Mouse (Mus musculus): ENCODE results near the gene Nos2.

The Nos2 gene

DNA sequence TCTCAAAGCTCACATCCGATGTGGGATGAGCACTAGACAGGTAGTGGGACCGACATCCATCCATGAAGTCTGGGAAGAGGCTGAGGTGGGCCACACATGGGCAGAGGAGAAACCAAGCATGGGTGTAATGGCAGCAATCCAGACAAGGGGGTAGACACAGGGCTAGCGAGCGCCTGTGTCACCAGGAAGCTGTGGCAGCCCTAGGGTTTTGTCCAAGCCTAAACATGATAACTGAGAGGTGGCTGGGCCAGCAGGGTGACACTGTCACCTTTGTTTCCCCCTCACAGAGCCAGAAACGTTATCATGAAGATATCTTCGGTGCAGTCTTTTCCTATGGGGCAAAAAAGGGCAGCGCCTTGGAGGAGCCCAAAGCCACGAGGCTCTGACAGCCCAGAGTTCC, 38.8 kb downstream of the Nos2 start:
- CTCF ChIA-PET, result no interaction called here

DNA sequence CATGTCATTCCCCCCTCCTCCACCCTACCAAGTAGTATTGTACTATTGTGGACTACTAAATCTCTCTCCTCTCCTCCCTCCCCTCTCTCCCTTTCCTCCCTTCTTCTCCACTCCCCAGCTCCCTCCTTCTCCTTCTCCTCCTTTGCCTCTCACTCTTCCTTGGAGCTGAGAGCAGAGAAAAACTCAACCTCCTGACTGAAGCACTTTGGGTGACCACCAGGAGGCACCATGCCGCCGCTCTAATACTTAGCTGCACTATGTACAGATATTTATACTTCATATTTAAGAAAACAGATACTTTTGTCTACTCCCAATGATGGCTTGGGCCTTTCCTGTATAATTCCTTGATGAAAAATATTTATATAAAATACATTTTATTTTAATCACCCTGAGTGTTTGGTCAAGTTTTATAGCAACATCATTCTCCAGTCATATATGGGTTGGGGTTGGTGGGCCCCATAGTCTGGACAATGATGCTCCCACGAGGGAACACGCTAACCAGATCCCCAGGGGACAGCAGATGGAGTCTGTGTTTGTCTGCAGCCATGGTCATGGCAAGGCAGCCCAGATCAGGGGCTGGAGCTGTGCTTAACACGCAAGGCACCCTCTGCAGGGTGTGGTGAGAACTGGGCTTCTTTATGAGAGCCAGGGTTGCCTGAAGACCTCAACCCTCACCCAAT, 39.4 kb downstream of the Nos2 start:
- CTCF ChIA-PET, result no interaction called here

DNA sequence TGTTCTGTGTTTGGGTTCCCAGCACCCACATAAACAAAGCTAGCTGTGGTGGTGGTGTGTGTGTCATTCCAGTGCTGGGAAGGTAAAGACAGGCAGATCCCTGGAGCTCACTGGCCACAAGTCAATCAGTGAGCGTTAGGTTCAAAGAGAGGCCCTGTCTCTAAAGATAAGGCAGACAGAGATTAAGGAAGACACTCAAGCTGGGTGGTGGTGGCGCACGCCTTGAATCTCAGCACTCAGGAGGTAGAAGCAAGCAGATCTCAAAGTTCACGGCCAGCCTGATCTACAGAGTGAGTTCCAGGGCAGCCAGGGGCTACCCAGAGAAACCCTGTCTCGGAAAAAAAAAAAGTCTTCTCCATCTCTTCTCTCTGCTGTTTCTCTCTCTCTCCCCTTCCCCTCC, 40.6 kb downstream of the Nos2 start:
- CTCF ChIA-PET, result interaction anchor here (0.5 to 0.7 kb wide), 2 partner anchors 69 to 73 kb away, joined by 4 to 5 read pairs; no protein-coding TSS in a partner anchor

DNA sequence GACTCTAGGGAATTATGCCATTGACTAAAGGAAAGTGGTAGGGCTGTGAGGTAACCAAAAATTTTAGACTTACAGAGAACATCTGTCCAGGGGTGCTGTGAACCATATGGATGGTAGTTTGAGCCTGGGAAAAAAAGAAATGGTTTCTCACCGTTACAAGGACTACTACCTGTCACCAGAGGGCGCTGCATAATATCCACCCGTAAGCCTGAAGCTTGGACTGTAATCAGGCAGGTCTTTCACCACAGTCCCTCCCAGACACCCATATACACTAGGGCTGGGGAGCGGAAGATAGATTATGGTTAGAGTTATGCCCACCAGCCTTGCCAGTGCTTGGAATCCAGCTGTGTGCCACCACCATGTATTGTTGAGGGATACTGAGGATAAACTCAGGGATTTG, 46.8 kb downstream of the Nos2 start:
- CTCF ChIA-PET, result interaction anchor here (0.7 kb wide), 1 partner anchor 245 kb away, joined by 4 read pairs; no protein-coding TSS in a partner anchor

DNA sequence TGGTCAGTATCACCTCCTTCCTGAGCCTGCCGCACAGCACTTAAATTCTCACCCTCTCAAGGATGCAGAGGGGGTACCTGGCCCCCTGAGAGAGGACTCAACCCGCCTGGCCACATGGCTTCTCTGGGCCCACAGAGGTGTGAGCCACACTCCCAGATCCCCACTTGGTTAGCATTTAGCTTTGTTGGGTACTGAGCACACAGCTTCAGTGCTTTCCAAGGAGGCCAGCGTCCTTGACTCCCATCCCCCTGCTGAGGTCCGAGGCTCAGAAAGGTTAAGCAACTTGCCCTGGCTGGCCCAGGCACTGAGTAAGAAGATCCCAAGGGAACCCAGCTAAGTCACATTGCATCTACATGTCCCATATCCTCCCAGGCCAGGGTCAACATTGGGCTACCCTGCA, 47.5 kb downstream of the Nos2 start:
- CTCF ChIA-PET, result no interaction called here

DNA sequence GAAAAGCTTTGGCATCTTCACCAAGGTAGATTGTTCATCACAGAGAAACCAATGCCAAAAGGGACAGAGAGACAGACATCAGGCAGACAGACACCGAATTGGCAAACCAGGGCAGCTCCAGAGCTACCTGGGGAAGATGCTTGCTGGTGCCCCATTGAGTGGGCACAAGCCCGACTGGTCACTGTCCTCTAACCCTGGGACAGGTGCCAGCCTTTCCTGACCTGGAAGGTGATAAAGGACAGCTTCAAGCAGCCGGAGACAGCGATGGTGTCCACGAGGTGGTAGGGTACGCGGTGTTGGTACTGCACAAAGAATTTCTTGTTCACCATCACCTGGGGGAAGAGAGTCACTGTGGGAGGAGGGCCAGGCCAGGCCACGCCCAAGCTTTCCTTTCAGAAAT, 50.5 kb downstream of the Nos2 start:
- CTCF ChIA-PET, result no interaction called here

DNA sequence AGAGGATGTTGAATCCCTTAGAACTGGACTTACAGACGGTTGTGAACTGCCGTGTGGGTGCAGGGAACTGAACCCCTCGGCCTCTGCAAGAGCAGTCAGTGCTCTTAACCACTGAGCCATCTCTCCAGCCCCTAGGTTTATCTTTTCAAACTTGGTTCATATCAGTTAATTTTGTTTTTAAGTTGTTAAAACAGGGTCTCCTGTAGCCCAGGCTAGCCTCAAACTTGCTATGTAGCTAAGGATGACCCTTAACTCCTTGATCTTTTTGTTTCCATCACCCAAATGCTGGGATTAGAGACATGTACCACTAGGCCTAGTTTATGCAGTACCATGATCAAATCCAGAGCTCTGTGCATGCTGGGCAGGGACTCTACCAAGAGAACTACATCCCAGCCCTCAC, 51.2 kb downstream of the Nos2 start:
- CTCF ChIA-PET, result no interaction called here

DNA sequence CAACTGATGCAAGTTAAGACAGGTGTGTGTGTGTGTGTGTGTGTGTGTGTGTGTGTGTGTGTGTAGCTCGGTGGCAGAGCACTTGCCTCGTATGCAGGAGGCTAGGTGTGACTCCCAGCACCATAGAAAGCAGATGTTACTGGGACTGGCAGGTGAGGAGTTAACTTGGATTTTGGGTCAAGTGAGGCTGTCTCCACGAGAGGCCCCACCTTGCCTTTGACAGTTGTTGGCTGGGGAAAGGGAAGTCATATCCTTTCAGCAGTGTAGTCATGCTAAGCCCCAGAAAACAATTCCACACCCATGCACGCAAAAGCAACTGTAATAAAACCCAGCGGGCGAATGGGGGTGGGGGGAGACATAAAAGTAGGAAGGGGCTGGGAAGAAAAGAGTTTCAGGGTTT, 51.7 kb downstream of the Nos2 start:
- CTCF ChIA-PET, result no interaction called here

DNA sequence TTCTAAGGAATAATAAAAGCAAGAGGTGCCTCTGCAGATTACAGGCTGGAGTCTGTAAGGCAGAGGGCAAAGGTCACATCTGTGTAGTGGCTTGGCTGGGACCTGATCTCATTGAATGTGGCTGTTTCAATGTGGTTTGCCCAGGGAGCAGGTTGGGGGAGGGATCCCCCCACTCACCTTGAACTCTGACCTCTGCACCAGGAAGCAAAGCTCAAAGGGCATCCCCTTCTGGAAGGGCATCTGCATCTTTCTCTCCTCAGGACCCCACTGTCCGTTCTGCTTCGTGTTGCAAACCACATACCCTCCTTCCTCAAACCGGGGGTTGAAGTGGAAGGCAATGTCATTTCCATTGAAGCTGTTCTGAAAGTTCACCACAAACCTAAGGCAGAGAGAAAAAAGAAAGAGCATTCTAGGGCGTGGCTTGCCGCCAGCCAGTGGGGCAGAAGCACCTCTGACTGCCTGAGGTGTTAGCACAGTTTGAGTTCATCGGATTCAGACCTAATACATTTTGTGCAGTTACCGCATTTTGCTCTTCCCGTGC, 52.3 kb downstream of the Nos2 start:
- CTCF ChIA-PET, result interaction anchor here (0.6 kb wide), 1 partner anchor 17 kb away, joined by 3 read pairs; no protein-coding TSS in a partner anchor

DNA sequence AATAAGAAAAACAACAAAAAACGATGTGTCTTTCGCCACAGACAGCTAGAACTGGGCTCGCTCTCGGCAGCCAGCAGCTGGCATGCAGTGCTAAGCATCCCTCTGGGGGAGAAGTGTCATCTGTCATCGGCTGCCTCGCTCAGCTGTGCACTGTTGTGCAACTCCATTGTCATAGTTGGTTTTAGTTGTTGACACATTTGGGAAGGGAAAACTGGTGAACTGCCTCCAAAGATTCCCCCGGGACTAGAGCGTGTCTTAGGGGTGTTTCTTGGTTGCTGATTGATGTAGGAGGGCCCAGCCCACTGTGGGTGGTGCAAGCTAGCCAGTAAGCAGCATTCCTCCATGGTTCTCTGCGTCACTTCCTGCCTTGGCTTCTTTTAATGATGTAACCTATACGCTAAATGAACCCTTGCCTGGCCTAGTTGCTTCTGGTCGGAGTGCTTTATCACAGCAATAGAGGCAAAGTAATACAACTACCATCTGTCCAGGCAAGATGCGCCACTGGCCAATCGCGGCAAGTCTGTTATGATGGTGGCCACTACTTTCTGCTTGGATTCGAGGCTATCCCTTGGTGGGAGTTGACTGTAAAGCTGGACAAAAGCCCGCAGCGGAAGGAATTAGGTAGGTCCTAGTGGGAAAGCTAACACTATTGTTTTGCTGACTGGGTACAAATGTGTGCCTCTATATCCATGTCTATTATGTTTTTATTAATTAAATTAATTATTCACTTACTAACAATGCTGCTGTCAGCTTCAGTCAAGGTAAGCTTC, 53.0 kb downstream of the Nos2 start:
- CTCF ChIA-PET, result interaction anchor here (0.6 kb wide), 1 partner anchor 16 kb away, joined by 3 read pairs; no protein-coding TSS in a partner anchor

DNA sequence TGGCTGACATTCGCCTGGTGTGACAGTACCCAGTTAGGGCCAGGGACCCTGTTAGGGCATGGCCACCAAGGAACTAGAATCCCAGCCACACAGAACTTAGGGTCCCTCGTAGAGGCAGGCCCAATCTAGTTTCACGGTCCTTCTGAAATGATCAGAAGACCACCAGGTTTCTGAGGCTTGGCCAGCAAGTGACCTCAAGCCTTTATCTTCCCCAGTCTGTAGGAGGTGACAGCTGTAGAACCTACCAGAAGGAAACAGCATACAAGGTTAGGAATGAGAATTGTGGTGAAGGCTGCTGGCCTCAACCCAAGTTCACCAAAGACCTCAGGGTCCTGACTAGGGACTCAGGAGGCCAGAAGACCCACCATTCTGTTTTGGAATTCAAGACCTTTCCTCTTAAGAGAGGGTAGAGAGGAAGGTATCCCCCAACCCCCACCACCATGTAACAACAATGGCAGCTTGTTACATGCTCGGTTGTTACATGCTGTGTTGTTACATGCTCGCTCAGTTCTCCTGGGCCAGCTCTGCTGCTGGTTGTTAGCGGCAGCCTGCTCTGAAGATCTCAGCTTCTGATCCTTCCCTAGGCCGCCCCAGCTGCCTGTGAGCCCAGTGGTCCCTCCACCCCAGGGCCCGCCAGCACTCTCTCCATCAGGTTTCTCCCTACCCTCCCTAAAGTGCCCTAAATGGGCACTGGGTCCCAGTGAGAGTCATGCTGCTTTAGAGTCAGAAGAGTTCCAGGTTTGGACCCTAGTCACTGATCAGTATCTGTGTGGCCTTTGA, 56.3 kb downstream of the Nos2 start:
- CTCF ChIA-PET, result no interaction called here

DNA sequence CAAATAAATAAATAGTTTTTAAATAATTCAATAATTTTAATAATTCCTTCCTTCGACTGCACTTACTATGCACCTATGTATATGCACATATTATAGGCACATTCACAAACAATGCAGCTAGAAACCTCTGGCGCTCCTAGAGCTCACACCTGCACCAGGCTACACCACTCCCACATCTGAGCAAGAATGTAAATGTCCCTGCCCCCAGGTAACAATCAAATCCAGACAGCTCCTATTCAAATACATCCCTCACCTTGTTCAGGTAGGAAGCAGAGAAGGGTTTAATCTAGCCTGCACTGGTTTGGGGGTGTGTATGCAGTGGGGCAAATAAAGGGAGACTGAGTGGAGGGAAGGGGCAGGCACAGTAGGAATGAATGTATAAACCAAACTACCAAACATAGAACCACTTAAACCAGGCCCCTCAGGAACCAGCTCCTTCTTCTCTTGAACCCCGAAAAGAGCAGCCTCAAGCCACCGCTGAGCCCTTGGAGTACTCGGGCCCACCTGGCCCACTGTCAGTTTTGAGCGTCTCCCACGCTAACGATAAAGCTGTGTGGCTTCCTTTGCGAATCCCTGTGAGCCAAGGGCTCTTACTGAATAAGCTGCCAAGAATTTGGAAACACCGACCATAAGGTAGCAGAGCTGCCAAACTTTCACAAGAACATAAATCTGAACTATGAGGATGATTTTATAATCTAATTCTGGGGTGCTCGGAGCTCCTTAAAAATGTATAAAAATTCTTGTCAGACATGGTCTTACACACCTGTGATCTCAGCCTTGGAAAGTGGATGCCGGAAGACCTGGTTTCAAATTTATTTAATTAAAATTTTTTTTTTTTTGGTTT, 57.8 kb downstream of the Nos2 start:
- CTCF ChIA-PET, result no interaction called here

DNA sequence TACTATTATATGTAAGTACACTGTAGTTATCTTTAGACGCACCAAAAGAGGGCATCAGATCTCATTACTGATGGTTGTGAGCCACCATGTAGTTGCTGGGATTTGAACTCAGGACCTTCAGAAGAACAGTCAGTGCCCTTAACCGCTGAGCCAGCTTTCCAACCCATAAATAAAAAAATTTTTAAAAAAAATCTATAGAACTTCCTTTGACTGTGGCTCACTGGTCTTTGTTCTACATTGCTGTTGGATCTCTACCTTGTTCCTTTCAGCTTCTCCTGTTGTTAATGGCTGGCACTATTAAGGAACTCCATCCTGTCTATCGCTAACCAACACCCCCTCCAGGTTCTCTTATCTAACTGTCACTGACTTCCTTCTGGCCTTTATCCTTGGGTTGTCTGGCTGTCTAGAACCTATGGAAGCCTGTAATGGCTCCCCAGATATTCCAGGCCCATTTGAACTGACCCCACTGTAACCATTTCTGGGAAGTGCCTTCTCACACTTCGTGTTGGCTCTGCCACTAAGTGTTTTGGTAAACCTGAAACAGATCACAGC, 59.6 kb downstream of the Nos2 start:
- CTCF ChIA-PET, result no interaction called here

DNA sequence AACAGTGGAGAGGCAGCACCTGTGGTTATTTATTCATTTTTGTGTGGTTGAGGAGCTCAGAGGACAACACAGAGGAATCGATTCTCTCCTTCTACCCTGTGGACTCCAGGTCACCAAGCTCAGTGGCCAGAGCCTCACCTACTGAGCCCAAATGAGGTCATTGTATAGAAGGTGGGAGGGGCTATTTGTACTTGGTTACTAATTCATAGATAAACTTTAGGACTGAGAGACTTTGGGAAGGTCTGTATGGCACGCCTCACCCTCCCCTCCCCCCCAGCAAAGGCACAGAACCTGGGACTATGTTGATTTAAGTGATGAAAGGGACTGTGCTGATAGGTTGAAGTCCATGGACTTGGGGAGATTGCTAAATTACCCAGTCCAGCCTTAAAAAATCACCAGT, 61.5 kb downstream of the Nos2 start:
- CTCF ChIA-PET, result interaction anchor here (0.5 to 0.6 kb wide), 2 partner anchors 114 to 571 kb away, joined by 4 to 9 read pairs; no protein-coding TSS in a partner anchor

DNA sequence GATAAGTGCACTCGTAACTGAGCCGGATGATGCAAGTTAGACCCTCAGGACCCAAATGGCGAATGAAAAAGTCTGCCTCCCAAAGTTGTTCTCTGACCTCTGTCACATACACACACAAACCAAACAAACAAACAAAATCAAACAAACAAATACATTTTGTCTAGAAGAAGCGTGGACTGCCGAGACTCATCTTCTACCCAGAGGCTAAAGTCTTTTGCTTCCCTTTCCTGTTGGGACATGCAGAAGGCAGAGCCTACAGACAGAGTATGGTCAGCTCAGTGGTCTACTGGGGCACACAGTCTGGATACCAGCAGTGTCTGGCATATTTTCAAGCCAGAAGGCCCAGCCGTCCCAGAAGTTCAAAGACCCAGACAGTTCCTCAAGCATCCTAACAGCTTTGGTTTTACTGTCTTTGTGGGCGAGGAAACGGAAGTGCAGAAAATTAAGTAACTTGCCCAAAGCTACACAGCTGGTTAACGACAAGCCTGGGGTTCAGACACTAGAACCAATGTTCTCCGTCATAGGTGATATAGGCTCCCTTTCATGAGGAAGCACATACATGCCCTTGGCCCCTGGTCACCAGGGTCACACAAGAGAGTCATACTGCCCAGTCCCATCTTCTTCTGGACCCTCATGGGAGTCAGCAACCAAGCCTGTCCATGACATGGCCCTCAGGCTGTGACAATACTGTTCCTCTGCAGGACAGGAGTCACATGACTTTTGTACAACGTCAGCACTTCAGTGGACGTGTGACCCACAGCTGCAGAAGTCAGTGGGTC, 62.1 kb downstream of the Nos2 start:
- CTCF ChIA-PET, result interaction anchor here (0.5 kb wide), 1 partner anchor 114 kb away, joined by 4 read pairs; no protein-coding TSS in a partner anchor

DNA sequence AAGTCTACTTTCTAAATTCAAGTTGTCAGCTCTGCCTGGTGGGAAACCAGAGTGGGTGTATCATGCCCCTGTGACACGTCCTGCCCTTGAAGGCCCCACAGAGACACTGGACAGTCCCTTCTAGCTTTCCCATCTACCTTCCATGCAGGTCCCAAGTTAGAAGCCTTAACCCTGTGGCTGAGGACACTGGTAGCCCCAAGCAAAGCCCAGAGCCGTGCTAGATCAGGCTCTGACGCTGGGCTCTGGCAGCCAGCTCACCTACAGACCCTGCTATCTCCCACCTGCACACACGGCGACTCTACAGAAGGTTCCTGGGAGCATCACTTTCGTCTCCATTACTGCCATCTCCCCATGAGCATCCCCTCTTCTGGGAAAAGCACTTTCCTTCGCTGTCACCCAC, 63.0 kb downstream of the Nos2 start:
- CTCF ChIA-PET, result interaction anchor here (0.5 kb wide), 1 partner anchor 685 kb away, joined by 6 read pairs; no protein-coding TSS in a partner anchor

DNA sequence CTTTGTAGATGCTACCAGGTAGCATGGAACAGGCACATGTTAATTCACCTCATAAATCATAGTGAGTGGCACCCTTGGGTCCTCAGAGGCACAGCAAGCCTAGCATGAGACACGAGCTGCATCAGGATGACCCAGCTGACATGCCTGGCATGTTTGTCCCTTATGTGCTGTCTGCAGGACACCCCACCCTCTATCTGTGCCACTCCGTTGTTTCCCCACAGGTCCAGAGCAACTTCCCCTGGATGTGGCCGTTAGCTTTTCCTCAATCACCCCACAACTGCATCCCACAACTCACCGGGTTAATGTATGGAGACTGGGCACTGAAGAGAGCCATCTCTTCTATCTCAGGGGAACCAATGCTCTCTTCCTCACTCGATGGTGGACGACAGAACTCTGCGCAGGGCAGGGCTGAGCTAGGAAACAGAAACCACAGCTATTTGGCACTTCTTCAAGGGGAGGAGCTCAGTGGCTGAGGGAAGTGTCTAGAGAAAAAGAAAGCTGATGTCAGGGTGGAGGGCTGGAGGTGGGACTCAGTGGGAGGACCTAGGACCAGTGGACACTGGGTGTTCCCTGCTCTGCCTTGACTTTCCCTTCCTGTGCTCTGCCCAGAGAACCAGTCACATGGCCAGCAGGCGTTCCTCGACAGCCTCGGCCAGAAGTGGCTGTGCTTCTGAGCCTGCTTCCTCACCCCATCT, 64.0 kb downstream of the Nos2 start, which contains the start of gene Lgals9:
TSS of gene Lgals9 (minus strand) at position 464 of the 695 bp plus-strand sequence.
- CTCF ChIA-PET, result no interaction called here

DNA sequence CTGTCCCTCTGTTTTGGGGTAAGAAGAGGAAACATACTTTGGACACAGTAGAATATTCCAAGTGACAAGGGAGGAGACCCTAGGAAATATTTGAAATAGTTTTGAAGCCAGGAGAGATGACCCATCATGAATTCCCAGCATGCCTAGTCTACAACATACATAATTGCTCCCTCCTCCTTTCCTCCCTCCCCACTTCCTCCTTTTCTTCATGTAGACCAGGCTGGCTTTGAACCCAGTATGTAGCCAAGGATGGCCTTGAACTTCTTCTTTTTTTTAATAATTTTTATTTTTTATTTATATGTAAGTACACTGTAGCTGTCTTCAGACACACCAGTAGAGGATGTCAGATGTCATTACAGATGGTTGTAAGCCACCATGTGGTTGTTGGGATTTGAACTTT, 64.9 kb downstream of the Nos2 start:
- CTCF ChIA-PET, result interaction anchor here (0.6 kb wide), 1 partner anchor 44 kb away, joined by 5 read pairs; no protein-coding TSS in a partner anchor
